Mouse (Mus musculus): ENCODE data around the gene Rsph1.
A peak's percentile ranks its signal among the peaks of the same experiment; 100 is the strongest.

Rsph1 gene

GRCm38 (mm10) chr17:31304895-31305775, 28.0 kb upstream of the Rsph1 start:
- DNase-seq (ENCODE audit: low spot score in 2 of 2) = no peak

DNA sequence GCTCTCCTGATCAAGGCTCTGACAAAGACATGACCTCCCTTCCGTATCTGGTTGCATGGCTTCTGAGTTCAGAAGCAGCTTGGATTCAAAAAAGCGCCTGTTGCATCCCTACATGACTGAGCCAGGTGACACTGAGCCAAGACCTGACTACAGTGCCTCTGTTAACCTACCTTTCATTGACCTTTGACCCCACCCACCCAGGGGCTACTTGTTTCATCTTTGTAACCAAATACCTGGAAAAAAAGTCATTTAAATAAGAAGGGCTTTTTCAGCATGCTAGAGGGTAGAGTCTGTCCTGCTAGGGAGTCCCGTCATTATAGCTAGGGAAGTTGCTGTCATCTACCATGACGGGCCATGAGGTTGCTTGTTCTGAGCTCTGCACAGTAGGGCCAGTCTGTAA, 26.2 kb upstream of the Rsph1 start:
- DNase-seq (ENCODE audit: low spot score in 2 of 2) = no peak

- no peak for DNase-seq (ENCODE audit: low spot score in 2 of 2)
Observed at GRCm38 (mm10) chr17:31300736-31301135, 23.6 kb upstream of the Rsph1 start.

- DNase-seq (ENCODE audit: low spot score in 2 of 2) = no peak
Observed at GRCm38 (mm10) chr17:31299981-31300380, 22.8 kb upstream of the Rsph1 start.

- no peak for DNase-seq (ENCODE audit: low spot score in 2 of 2)
Observed at GRCm38 (mm10) chr17:31298419-31299209, 21.4 kb upstream of the Rsph1 start.

DNA sequence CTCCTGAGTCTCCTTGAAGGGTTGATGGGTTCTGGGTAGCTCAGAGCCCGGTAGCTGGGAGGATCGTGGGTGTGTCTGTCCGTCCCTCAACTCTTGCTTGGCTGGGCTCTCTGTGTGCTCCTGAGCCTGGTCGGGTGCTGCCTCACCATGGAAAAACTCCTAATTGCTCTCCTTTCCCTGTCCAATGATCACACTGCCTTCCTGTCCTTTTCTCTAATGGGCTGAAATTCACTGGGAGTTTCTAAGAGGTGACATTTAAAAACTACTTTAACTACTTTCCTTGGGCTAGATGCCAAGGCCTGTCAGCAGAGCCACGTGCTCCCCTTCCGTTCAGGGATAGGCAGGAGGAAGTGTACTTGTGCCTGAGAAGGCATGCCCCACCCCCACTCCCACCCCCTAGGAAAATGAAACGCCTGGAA, 20.3 kb upstream of the Rsph1 start:
- DNase-seq (ENCODE audit: low spot score in 2 of 2) = peak in 1 of 2 experiments; percentile 25

DNA sequence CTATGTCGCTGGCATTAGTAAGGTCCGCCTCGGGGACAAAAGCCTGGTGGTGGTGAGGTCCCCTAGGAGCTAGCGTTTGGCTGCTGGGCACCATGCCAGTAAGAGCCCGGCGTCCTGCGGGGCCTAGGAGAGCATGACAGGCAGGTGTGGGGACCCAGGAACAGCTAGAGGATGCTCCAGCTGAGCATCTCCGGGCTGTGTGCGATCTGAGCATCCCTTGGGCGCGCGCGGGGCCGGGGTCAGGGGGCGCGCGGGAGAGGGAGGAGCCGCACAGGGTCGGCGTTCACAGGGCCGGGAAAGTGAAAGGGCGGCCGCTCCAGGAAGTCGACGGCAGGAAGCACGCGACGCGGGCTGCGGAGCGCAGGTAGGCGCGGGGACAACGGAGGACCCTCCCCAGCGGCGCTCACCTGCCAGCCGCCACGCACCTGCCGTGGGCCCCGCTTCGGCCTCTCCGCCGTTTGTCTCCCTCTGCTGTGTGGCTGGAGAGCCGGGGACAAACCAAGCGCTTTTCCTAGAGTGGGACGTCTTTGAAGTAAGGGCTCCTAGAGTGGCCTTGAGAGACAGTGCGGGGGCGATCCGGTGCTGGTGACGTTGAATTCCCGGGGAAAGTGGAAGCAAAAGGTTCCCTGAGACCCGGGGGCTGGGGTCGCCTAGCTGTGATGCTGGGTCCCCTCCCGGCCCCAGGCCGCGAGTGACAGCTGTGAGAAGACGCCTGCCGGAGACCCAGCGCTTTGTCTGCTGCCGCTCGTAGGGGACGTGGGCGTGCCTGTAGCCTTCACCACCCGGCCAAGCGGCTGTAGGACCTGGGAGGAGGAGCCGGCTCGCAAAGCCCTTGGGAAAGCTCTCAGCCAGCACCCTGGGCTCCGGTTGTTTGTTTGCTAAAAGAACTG, 19.0 kb upstream of the Rsph1 start:
- peak; percentile 73 to 78 for DNase-seq (ENCODE audit: low spot score in 2 of 2)

- DNase-seq (ENCODE audit: low spot score in 2 of 2) = no peak
Observed at GRCm38 (mm10) chr17:31295215-31295891, 18.2 kb upstream of the Rsph1 start.

DNA sequence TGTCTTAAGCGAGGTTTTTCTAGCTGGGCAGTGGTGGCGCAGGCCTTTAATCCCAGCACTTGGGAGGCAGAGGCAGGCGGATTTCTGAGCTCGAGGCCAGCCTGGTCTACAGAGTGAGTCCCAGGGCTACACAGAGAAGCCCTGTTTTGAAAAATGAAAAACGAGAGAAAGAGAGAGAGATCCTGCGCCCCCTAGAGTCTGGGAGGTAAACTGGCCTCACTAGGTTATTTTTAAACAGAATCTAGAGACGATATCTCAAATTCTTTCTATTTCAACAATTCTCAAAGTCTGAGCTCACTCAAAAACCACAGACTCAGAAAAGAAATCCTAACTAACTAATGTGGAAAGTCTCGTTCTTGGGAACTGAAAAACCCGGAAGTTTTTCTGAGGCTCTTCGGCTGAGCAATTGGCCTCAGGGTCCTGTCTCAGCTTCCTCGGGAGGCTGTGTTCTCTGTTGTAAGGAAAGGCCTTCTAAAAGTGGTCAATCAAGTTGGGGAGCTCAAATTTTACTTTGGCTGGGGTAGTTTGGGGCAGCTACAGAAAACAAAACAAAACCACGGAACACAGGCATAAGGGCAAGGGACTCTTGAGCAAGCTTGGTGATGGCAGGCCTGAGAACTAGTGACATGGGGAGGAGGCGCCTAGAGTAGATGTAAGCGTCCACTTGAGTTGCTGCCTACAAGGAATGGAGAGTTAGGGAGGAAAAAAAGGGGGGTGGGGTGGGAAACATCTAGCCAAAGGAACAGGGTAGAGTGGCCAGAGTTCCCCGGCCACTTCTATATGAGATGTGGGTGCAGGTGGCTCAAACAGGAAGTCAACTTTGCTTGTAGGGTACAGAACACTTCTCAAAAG, 17.4 kb upstream of the Rsph1 start:
- no peak for DNase-seq (ENCODE audit: low spot score in 2 of 2)

- DNase-seq (ENCODE audit: low spot score in 2 of 2) = no peak
Observed at GRCm38 (mm10) chr17:31290859-31291258, 13.7 kb upstream of the Rsph1 start.

DNA sequence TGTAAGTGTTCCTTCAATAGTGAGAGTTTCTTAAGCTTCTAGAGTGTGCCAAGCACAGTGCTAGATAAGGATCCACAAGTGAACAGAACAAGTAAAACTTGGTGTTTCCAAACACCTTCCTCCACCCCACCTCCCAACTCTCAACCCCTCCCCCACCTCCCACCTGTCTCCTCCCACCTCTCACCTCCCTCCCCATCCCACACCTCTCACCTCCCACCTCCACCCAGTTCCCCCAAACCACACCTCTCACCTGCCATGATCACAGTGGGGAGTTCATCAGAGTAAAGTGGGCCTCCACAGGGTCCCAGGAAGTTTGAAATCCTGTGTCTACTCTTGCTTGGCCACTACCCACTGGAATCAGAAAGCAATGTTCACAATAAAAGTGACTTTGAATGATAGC, 13.1 kb upstream of the Rsph1 start:
- no peak for DNase-seq (ENCODE audit: low spot score in 2 of 2)

- DNase-seq (ENCODE audit: low spot score in 2 of 2) = no peak
Observed at GRCm38 (mm10) chr17:31288999-31289726, 12.0 kb upstream of the Rsph1 start.

- no peak for DNase-seq (ENCODE audit: low spot score in 2 of 2)
Observed at GRCm38 (mm10) chr17:31287216-31287615, 10.0 kb upstream of the Rsph1 start.

- DNase-seq (ENCODE audit: low spot score in 2 of 2) = no peak
Observed at GRCm38 (mm10) chr17:31286492-31286891, 9.3 kb upstream of the Rsph1 start, which contains the start of gene Slc37a1. TSS of gene Slc37a1 (plus strand) at chr17:31286792.

- DNase-seq (ENCODE audit: low spot score in 2 of 2) = no peak
Observed at GRCm38 (mm10) chr17:31285867-31286266, 8.7 kb upstream of the Rsph1 start.

DNA sequence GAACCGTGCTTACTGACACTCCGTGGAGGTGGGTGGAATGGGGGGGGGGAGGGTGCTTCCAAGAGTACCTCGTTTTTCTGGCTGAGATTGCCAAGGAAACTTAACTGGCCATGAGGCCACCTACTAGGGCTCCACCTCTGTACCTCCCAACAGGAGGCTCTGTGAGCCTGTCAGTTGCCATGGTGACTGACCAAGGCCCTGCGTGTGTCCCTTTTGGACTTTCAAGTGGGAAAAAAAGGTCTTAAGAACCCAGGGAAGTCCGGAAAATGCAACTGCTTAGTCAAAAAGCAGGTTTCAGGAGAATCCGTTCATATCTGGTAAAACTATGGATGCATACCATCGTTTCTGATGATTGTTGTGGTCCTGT, 5.5 kb upstream of the Rsph1 start:
- DNase-seq (ENCODE audit: low spot score in 2 of 2) = no peak

GRCm38 (mm10) chr17:31281830-31282686, 4.9 kb upstream of the Rsph1 start:
- DNase-seq (ENCODE audit: low spot score in 2 of 2) = peak in 1 of 2 experiments; percentile 43

DNA sequence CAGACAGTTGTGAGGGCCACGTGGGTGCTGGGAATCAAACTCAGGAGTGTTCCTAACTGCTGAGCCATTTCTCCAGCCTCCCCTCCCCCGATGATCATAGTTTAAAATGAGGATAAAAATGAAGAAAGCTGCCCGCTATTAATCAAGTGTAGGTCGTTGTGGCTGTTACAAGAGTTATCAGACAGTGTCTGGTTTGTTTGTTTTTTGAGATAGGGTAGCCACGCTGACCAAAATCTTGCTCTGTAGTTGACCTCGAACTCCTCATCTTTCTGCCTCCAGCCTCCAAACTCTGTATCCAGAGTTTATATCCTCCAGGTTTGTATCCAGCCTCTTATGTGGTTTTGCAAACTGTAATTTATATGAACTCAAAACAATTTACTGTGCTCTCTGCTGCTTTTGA, 3.1 kb upstream of the Rsph1 start:
- no peak for DNase-seq (ENCODE audit: low spot score in 2 of 2)

DNA sequence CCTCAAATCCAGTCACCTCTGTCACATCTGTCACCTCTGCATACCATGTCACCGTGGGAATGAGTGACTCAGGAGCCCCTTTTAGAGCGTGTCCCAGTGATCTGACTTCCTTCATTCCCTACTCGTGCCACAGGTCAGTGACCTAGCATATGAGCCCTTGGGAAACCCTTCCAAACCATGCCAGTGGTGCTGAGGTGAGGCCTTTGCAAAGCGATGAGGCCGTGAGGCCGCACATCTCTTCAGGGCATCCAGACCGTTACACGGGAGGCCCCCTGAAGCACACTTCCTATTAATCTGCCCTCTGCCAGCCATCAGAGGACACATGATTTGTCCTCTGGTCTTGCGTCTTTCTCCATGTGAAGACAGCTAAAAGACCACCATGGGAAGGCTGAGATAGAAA, 2.4 kb upstream of the Rsph1 start:
- DNase-seq (ENCODE audit: low spot score in 2 of 2) = no peak

Data from frontal cortex, postnatal 36 days (tissue).